ENCODE assay signal across 18 mouse cellular contexts in genomic region chr9:35204421-35204820, GRCm38 (mm10).
"Had no signal": no experiment of that assay in that cellular context is flagged by ENCODE, and none has a peak within 500 bp of the region (broad histone marks: within the 10 kb centered on the region; RNA-seq: fewer than 3 reads in every experiment).

No protein-coding gene starts in this region.

- DNase-seq: kidney, adult 11 months; kidney, adult 8-10 months; kidney, postnatal 10 days; kidney, postnatal 36 days; left cerebral cortex, postnatal 4 days; liver, postnatal 0 days; lung, embryonic 14.5 days; retina, postnatal 1 day; right cerebral cortex, postnatal 25 days; thymus, adult 18-20 months; thymus, postnatal 14 days; thymus, postnatal 4 days had no signal

- H3K4me3 ChIP-seq: kidney, embryonic 15.5 days; limb, embryonic 12.5 days; limb, embryonic 15.5 days; midbrain, embryonic 13.5 days had no signal

- H3K27ac ChIP-seq: kidney, embryonic 15.5 days; limb, embryonic 12.5 days; limb, embryonic 15.5 days; liver, embryonic 14.5 days; macrophage; midbrain, embryonic 13.5 days had no signal
